Mouse (Mus musculus) thymus, postnatal 4 days (tissue): Measurements from ENCODE around the gene Dpf3.

Experiments used
- DNase-seq: peaks from one replicate; pipeline ENCODE4 v3.0.0; 2021

Gene Dpf3

GRCm38 (mm10) chr12:83330056-83330455 is 157.5 kb downstream of the Dpf3 start:
- no peak for DNase-seq

- no peak for DNase-seq
Observed at GRCm38 (mm10) chr12:83328899-83329298, 158.6 kb downstream of the Dpf3 start.

- DNase-seq = no peak
Observed at GRCm38 (mm10) chr12:83328491-83328890, 159.0 kb downstream of the Dpf3 start.

- no peak for DNase-seq
Observed at GRCm38 (mm10) chr12:83327451-83327850, 160.1 kb downstream of the Dpf3 start.

- no peak for DNase-seq
Observed at GRCm38 (mm10) chr12:83320725-83321124, 166.8 kb downstream of the Dpf3 start.

GRCm38 (mm10) chr12:83317646-83318443 is 169.7 kb downstream of the Dpf3 start:
- DNase-seq = no peak

GRCm38 (mm10) chr12:83314666-83315065 is 172.8 kb downstream of the Dpf3 start:
- no peak for DNase-seq

GRCm38 (mm10) chr12:83312818-83313217 is 174.7 kb downstream of the Dpf3 start:
- no peak for DNase-seq

- no peak for DNase-seq
Observed at GRCm38 (mm10) chr12:83310567-83310966, 176.9 kb downstream of the Dpf3 start.

GRCm38 (mm10) chr12:83309031-83309804 is 178.3 kb downstream of the Dpf3 start:
- no peak for DNase-seq

GRCm38 (mm10) chr12:83308627-83309026 is 178.9 kb downstream of the Dpf3 start:
- no peak for DNase-seq

- DNase-seq = no peak
Observed at GRCm38 (mm10) chr12:83303221-83303620, 184.3 kb downstream of the Dpf3 start.

- no peak for DNase-seq
Observed at GRCm38 (mm10) chr12:83302320-83303153, 185.0 kb downstream of the Dpf3 start.

GRCm38 (mm10) chr12:83301616-83302319 is 185.7 kb downstream of the Dpf3 start:
- no peak for DNase-seq

- no peak for DNase-seq
Observed at GRCm38 (mm10) chr12:83298358-83298757, 189.2 kb downstream of the Dpf3 start.

- DNase-seq = no peak
Observed at GRCm38 (mm10) chr12:83295031-83295430, 192.5 kb downstream of the Dpf3 start.

- no peak for DNase-seq
Observed at GRCm38 (mm10) chr12:83291915-83292314, 195.6 kb downstream of the Dpf3 start.

GRCm38 (mm10) chr12:83286496-83287492 is 200.7 kb downstream of the Dpf3 start:
- DNase-seq = no peak

- no peak for DNase-seq
Observed at GRCm38 (mm10) chr12:83283591-83284320, 203.8 kb downstream of the Dpf3 start.
